Comparison of ENCODE assay signal across 10 mouse cellular contexts in the genomic region with DNA sequence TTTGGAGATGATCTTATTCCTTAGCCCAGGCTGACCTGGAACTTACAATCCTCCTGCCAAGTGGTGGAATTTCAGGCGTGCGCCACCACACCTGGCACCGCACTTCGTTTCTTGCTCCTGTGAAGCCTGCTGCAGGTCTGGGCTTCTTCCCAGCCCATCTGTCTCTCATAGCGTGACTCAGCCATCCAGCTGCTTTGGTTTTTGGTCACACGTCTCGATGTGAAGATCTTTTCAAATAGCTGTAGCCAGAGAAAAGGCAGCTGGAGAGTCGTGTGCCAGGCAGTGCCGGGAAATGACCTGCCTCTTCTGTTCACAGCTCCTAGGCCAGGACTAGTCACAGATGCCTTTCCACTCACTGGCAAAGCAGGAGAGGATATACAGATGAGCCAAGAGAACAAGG. TPM values are rescaled to one million over a fixed set of nuclear protein-coding genes. Genes with fewer than 3 reads are reported as not detected.
DNase-seq lines count a peak whose midpoint lies in the region; ATAC-seq and TF ChIP-seq lines count a peak whose summit lies in the region.
"Had no signal": no experiment of that assay in that cellular context is flagged by ENCODE, and none has a peak within 500 bp of the region (broad histone marks: within the 10 kb centered on the region; RNA-seq: fewer than 3 reads in every experiment).

No protein-coding gene starts in this region.

- H3K27me3 ChIP-seq in liver, embryonic 11.5 days (replicated peaks; ENCODE audit: control insufficient read depth, insufficient read depth, low read length), result no peaks in the 10 kb centered on the region

- H3K4me2 ChIP-seq in liver, embryonic 11.5 days, result no peak overlapping the region
- H3K4me2 ChIP-seq: liver, embryonic 12.5 days had no signal

- no peak overlapping the region for H3K4me3 ChIP-seq in gastrocnemius, adult 2 months
- H3K4me3 ChIP-seq in lung, adult 2 months (replicated peaks; ENCODE audit: extremely low read depth, low read depth, low read length), result no peak overlapping the region
- H3K4me3 ChIP-seq in liver, embryonic 11.5 days (ENCODE audit: low read depth, low read length), result no peak overlapping the region
- H3K4me3 ChIP-seq: liver, embryonic 12.5 days had no signal

- H3K9me3 ChIP-seq in liver, embryonic 11.5 days (ENCODE audit: control insufficient read depth, low read length), result no peaks in the 10 kb centered on the region
- H3K9me3 ChIP-seq: liver, embryonic 12.5 days had no signal

- no peaks in the 10 kb centered on the region for H3K36me3 ChIP-seq in liver, embryonic 11.5 days (ENCODE audit: control insufficient read depth, insufficient read depth, low read length)
- H3K36me3 ChIP-seq: liver, embryonic 12.5 days had no signal

- no peak for TF ChIP-seq CTCF in gastrocnemius, adult 2 months (IDR thresholded peaks at IDR 0.05)
- TF ChIP-seq CTCF in lung, adult 2 months (IDR thresholded peaks at IDR 0.05; ENCODE audit: insufficient read depth, low read length), result no peak

- no peak for ATAC-seq in liver, embryonic 11.5 days (replicated peaks; ENCODE audit: low FRiP score)
- ATAC-seq: liver, embryonic 12.5 days had no signal

- no peak overlapping the region for H3K9ac ChIP-seq in liver, embryonic 11.5 days (ENCODE audit: low read depth, low read length)
- H3K9ac ChIP-seq: liver, embryonic 12.5 days had no signal

- 49% methylated on average over 9 of the region's 9 CpGs for WGBS in lung, adult 2 months
- WGBS in liver, embryonic 11.5 days, result 67% methylated on average over 9 of the region's 9 CpGs

- H3K27ac ChIP-seq in gastrocnemius, adult 2 months, result peak overlapping the region; percentile 54; the same call in 1 of the 2 replicates
- H3K27ac ChIP-seq in liver, embryonic 11.5 days (ENCODE audit: low read depth, low read length), result no peak overlapping the region
- H3K27ac ChIP-seq: liver, embryonic 12.5 days had no signal

- intact Hi-C loops in gastrocnemius, adult 2 months (cut with DNase I), result loop anchor here (5.0 kb wide), 2 partner anchors 96 to 161 kb away; a partner anchor contains a TSS

- TF ChIP-seq POLR2A in lung, adult 2 months (IDR thresholded peaks at IDR 0.05; ENCODE audit: borderline replicate concordance, extremely low read depth, low read depth, low read length), result no peak

- DNase-seq in adrenal gland, adult 2 months, result peak; percentile 56
- DNase-seq in adrenal gland, adult 8-10 months, result no peak
- peak; percentile 72 for DNase-seq in 3134 (ENCODE audit: extremely low read depth, insufficient read length, low spot score)
- DNase-seq in gastrocnemius, adult 2 months, result peak; percentile 62
- peak; percentile 13 for DNase-seq in lung, adult 2 months
- no peak for DNase-seq in thymus, postnatal 10 days (ENCODE audit: low spot score in 2 of 2)
- DNase-seq in thymus, postnatal 0 days (ENCODE audit: low spot score), result no peak
- DNase-seq in liver, embryonic 11.5 days (ENCODE audit: low spot score), result no peak
- DNase-seq: cerebellum, postnatal 14 days had no signal

- H3K4me1 ChIP-seq in lung, adult 2 months (ENCODE audit: control insufficient read depth, insufficient read depth, low read length), result no peaks in the 10 kb centered on the region; the same call in 1 of the 2 replicates
- H3K4me1 ChIP-seq in liver, embryonic 11.5 days (replicated peaks; ENCODE audit: control insufficient read depth, insufficient read depth, low read length), result no peaks in the 10 kb centered on the region

RNA-seq across cellular contexts. Expression of a gene that starts 10.7 kb away (rescaled TPM):
- 10 to 100 TPM; 33.8 to 45.8 TPM for total RNA-seq in adrenal gland, adult 2 months (2021)
- 23.5 and 24.6 TPM in 2 replicates for polyA plus RNA-seq in adrenal gland, adult 2 months (2012; rRNA removed)
- 10 to 100 TPM; 41.9 to 56.9 (median 49.4) TPM for total RNA-seq in adrenal gland, adult 8-10 months (2022)
- 10 to 100 TPM; 24.3 to 27.0 TPM for total RNA-seq in gastrocnemius, adult 2 months (2021)
- 20.0 and 22.1 TPM in 2 replicates for polyA plus RNA-seq in lung, adult 2 months (2012; rRNA removed)
- polyA plus RNA-seq in thymus, postnatal 0 days (2015; fragmentation: Nextera tagmentation; extraction: Ambion mirVana), result 13.0 and 13.6 TPM in 2 replicates
- 18.7 and 19.2 TPM in 2 replicates for polyA plus RNA-seq in liver, embryonic 11.5 days (2014; fragmentation: Nextera tagmentation; extraction: Ambion mirVana)

Comparison
In these comparisons a context has a peak if more than half of its experiments do, and no peak if none do; other contexts are left out.
1. DNase-seq: peak in adrenal gland, adult 2 months (single experiment), 3134 (single experiment), gastrocnemius, adult 2 months (single experiment) and lung, adult 2 months (single experiment); none in adrenal gland, adult 8-10 months (single experiment), thymus, postnatal 10 days (0 of 2), thymus, postnatal 0 days (single experiment) and liver, embryonic 11.5 days (single experiment).